Mouse (Mus musculus): ENCODE measurements around the gene Polr3b. TPM values are rescaled to one million over a fixed set of nuclear protein-coding genes. Genes with fewer than 3 reads are reported as not detected.

The Polr3b gene
- polyA plus RNA-seq, 1 experiment from 2014 or later: 19.4 TPM

- Histone ChIP-seq H3K4me2 (ENCODE audit: low read depth, low read length) (no peak overlapping the region), H3K4me3 (ENCODE audit: low read depth, low read length) (no peak overlapping the region), H3K9ac (replicated peaks; ENCODE audit: low read depth, low read length) (no peak overlapping the region), H3K9me3 (ENCODE audit: control insufficient read depth, low read length) (no peaks in the 10 kb centered on the region), H3K36me3 (ENCODE audit: control insufficient read depth, insufficient read depth, low read length) (no peaks in the 10 kb centered on the region), H3K27me3 (ENCODE audit: control insufficient read depth, insufficient read depth, low read length) (no peaks in the 10 kb centered on the region), H3K4me1 (ENCODE audit: control insufficient read depth, insufficient read depth, low read length) (0 out of 2 replicates have a peak, but pooled peaks cover 4% of the 10 kb centered on the region), H3K27ac (ENCODE audit: low read depth, low read length) (no peak overlapping the region)
- no peak for ATAC-seq (ENCODE audit: low read depth)
- whole genome bisulfite sequencing: 80% methylated on average over 4 of the region's 4 CpGs
These were observed 150.5 kb downstream of the Polr3b start for GRCm38 (mm10) chr10:84772380-84773130.

GRCm38 (mm10) chr10:84773889-84774288 lies 151.8 kb downstream of the Polr3b start:
- H3K9ac ChIP-seq (replicated peaks; ENCODE audit: low read depth, low read length): no peak overlapping the region
- H3K27me3 ChIP-seq (ENCODE audit: control insufficient read depth, insufficient read depth, low read length): no peaks in the 10 kb centered on the region
- 94% methylated on average over 4 of the region's 4 CpGs for WGBS
- H3K9me3 ChIP-seq (ENCODE audit: control insufficient read depth, low read length): no peaks in the 10 kb centered on the region
- no peak for ATAC-seq (ENCODE audit: low read depth)
- 0 out of 2 replicates have a peak, but pooled peaks cover 6% of the 10 kb centered on the region for H3K4me1 ChIP-seq (ENCODE audit: control insufficient read depth, insufficient read depth, low read length)
- H3K4me2 ChIP-seq (ENCODE audit: low read depth, low read length): no peak overlapping the region
- no peak overlapping the region for H3K27ac ChIP-seq (ENCODE audit: low read depth, low read length)
- no peak overlapping the region for H3K4me3 ChIP-seq (ENCODE audit: low read depth, low read length)
- H3K36me3 ChIP-seq (ENCODE audit: control insufficient read depth, insufficient read depth, low read length): no peaks in the 10 kb centered on the region

GRCm38 (mm10) chr10:84774573-84774972 lies 152.5 kb downstream of the Polr3b start:
- Histone ChIP-seq H3K4me1 (ENCODE audit: control insufficient read depth, insufficient read depth, low read length) (0 out of 2 replicates have a peak, but pooled peaks cover 6% of the 10 kb centered on the region), H3K9ac (replicated peaks; ENCODE audit: low read depth, low read length) (no peak overlapping the region), H3K9me3 (ENCODE audit: control insufficient read depth, low read length) (no peaks in the 10 kb centered on the region), H3K36me3 (ENCODE audit: control insufficient read depth, insufficient read depth, low read length) (no peaks in the 10 kb centered on the region), H3K4me2 (ENCODE audit: low read depth, low read length) (no peak overlapping the region), H3K27ac (ENCODE audit: low read depth, low read length) (no peak overlapping the region), H3K4me3 (ENCODE audit: low read depth, low read length) (no peak overlapping the region), H3K27me3 (ENCODE audit: control insufficient read depth, insufficient read depth, low read length) (no peaks in the 10 kb centered on the region)
- whole genome bisulfite sequencing: 73% methylated on average over 12 of the region's 12 CpGs
- ATAC-seq (ENCODE audit: low read depth): no peak

Other genes starting within 250 kb of the Polr3b start
- 3.9 and 4.9 TPM in 2 replicates for gene Nuak1, start 181.7 kb upstream of the Polr3b start, polyA plus RNA-seq (2014; fragmentation: Nextera tagmentation; extraction: Ambion mirVana)
- gene Ckap4, start 88.2 kb upstream of the Polr3b start, polyA plus RNA-seq (2014; fragmentation: Nextera tagmentation; extraction: Ambion mirVana): 60.8 and 75.4 TPM in 2 replicates
- gene Tcp11l2, start 45.7 kb upstream of the Polr3b start, polyA plus RNA-seq (2014; fragmentation: Nextera tagmentation; extraction: Ambion mirVana): 33.8 and 34.0 TPM in 2 replicates
- 23.2 and 24.5 TPM in 2 replicates for gene Rfx4, start 133.8 kb downstream of the Polr3b start, polyA plus RNA-seq (2014; fragmentation: Nextera tagmentation; extraction: Ambion mirVana)

Measured in neural tube, embryonic 14.5 days (tissue).